Mouse (Mus musculus) hindbrain, postnatal 0 days (tissue): ENCODE measurements around the gene Nemp1. TPM values are rescaled to one million over a fixed set of nuclear protein-coding genes. Genes with fewer than 3 reads are reported as not detected.
"Not testable (repeated sequence)": the region's sequence is repeated elsewhere in the genome, so short reads cannot be mapped to it uniquely, and the experiment has no call there.

Experiments used
- ATAC-seq: fragments of 200-750 bp; cut with Nextera tagmentation; 2 replicates; pipeline ENCODE4 v1.8.0; 2017; ENCODE audit warnings: mild to moderate bottlenecking, moderate TSS enrichment, moderate library complexity
- DNase-seq: peaks from one replicate; pipeline ENCODE4 v3.0.0-alpha.2; 2015; ENCODE audit warnings: low spot score
- H3K27ac ChIP-seq: fragments of 300-500 bp; sonication (generic); 2 replicates; pipeline ENCODE4 v1.5.1; 2014; ENCODE audit warnings: mild to moderate bottlenecking
- H3K27me3 ChIP-seq: fragments of 300-500 bp; sonication (generic); 2 replicates; pipeline ENCODE4 v1.6.1; 2014; ENCODE audit warnings: low read length, mixed read lengths; ENCODE audit not compliant: insufficient read depth
- H3K36me3 ChIP-seq: fragments of 300-500 bp; sonication (generic); 2 replicates; pipeline ENCODE4 v1.6.1; 2014; ENCODE audit warnings: low read length, mixed read lengths; ENCODE audit not compliant: insufficient read depth
- H3K4me1 ChIP-seq: fragments of 300-500 bp; sonication (generic); 2 replicates; pipeline ENCODE4 v1.6.1; 2014; ENCODE audit warnings: antibody characterized with exemption, low read length, mixed read lengths; ENCODE audit not compliant: insufficient read depth
- H3K4me2 ChIP-seq: fragments of 300-500 bp; sonication (generic); 2 replicates; pipeline ENCODE4 v1.6.1; 2014; ENCODE audit warnings: low read depth, mild to moderate bottlenecking, low read length, moderate library complexity, mixed read lengths
- H3K4me3 ChIP-seq: fragments of 300-500 bp; sonication (generic); 2 replicates; pipeline ENCODE4 v1.5.1; 2014; ENCODE audit warnings: low read length
- H3K9ac ChIP-seq: fragments of 300-500 bp; sonication (generic); replicated peaks from 2 replicates; pipeline ENCODE4 v1.6.1; 2014; ENCODE audit warnings: mild to moderate bottlenecking, low read length, moderate library complexity, mixed read lengths
- H3K9me3 ChIP-seq: fragments of 300-500 bp; sonication (generic); 2 replicates; pipeline ENCODE4 v1.6.1; 2016; ENCODE audit warnings: low read length, mixed read lengths
- CTCF ChIP-seq: IDR thresholded peaks from 2 replicates; pipeline ENCODE4 v1.5.1; 2016; ENCODE audit warnings: antibody characterized with exemption, control low read depth, low read depth
- WGBS: fragments of 180-500 bp; shearing (Covaris S2); extraction: QIAGEN DNeasy Blood & Tissue Kit; methylation state at CpG from one replicate; pipeline ENCODE4 v1.1.7; 2014; 5-methylcytosine and 5-hydroxymethylcytosine counted together
- polyA plus RNA-seq: library from polyadenylated mRNA; unstranded; fragments of >200 nt; fragmentation: Nextera tagmentation; extraction: Ambion mirVana; gene quantifications from 2 replicates; pipeline ENCODE4 v1.2.1, GENCODE M21; 2015
- total RNA-seq: library from RNA; depleted of rRNA; stranded (reverse); fragments of >200 nt; gene quantifications from 2 replicates; pipeline ENCODE4 v1.2.3, GENCODE M21; 2014

Gene Nemp1
- total and polyA plus RNA-seq, 2 experiments from 2014 or later = 2.2 to 4.1 TPM

GRCm38 (mm10) chr10:127645791-127646190 is 20.9 kb upstream of the Nemp1 start:
- peaks cover 25% of the 10 kb centered on the region; the same call in 1 of the 2 replicates for H3K27me3 ChIP-seq
- peaks cover 6% of the 10 kb centered on the region; the same call in 1 of the 2 replicates for H3K4me1 ChIP-seq
- H3K9me3 ChIP-seq = no peaks in the 10 kb centered on the region
- no peak for ATAC-seq
- H3K36me3 ChIP-seq = no peaks in the 10 kb centered on the region
- no peak overlapping the region for H3K9ac ChIP-seq
- DNase-seq = no peak
- WGBS = 56% methylated on average over 2 of the region's 2 CpGs
- no peak overlapping the region for H3K4me2 ChIP-seq
- H3K27ac ChIP-seq = no peak overlapping the region
- no peak overlapping the region for H3K4me3 ChIP-seq
- no peak for TF ChIP-seq CTCF

DNA sequence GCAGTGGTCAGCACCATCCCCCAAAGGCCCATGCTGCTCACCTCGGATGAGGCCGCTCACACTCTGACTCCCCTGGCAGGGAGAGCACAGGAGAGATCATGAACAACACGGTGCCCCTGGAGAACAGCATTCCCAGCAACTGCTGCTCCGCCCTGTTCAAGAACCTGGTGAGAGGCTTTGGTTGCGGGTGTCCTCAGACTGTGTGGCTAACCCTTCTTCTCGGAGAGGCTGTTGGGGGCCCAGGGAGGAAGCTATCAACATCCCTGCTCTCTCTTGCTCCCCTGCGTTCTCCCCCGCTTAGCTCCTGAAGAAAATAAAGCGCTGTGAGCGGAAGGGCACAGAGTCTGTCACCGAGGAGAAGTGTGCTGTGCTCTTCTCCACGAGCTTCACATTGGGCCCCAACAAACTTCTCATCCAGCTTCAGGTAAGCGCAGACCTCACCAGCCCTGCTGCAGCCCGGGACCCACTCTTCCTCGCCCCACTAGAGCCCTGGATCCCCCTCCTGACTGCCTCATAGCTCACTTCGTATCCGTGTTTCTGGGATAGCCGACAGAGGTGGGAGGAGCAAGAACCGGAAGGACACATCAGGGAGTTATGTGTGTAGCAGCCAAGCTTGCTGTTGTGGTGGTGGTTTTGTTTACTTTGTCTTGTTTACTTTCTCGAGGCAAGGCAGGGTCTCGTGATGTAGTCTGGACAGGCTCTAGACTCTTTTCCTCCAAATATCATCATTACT is 13.6 kb upstream of the Nemp1 start:
- DNase-seq (no peak), ATAC-seq (no peak)
- Histone ChIP-seq H3K4me3 (no peak overlapping the region), H3K4me2 (0 out of 2 replicates have a peak overlapping the region, but pooled peaks have one; percentile 10), H3K9ac (no peak overlapping the region), H3K4me1 (no peaks in the 10 kb centered on the region), H3K27me3 (no peaks in the 10 kb centered on the region), H3K9me3 (no peaks in the 10 kb centered on the region), H3K27ac (no peak overlapping the region), H3K36me3 (no peaks in the 10 kb centered on the region)
- whole genome bisulfite sequencing = 49% methylated on average over 21 of the region's 21 CpGs
- no peak for TF ChIP-seq CTCF

- Histone ChIP-seq H3K27me3 (no peaks in the 10 kb centered on the region), H3K4me2 (no peak overlapping the region), H3K4me1 (no peaks in the 10 kb centered on the region), H3K4me3 (no peak overlapping the region), H3K36me3 (no peaks in the 10 kb centered on the region), H3K9ac (no peak overlapping the region), H3K27ac (no peak overlapping the region), H3K9me3 (no peaks in the 10 kb centered on the region)
- WGBS = 80% methylated on average over 16 of the region's 16 CpGs
- DNase-seq = no peak
- no peak for TF ChIP-seq CTCF
- ATAC-seq = no peak
Observed at GRCm38 (mm10) chr10:127654970-127655579, 11.6 kb upstream of the Nemp1 start.

- H3K4me3 ChIP-seq, H3K9me3 ChIP-seq, H3K27me3 ChIP-seq, DNase-seq, H3K9ac ChIP-seq, H3K4me2 ChIP-seq, H3K27ac ChIP-seq, H3K36me3 ChIP-seq, ATAC-seq, H3K4me1 ChIP-seq: not testable (repeated sequence)
- 53% methylated on average over 6 of the region's 6 CpGs for WGBS
Observed at GRCm38 (mm10) chr10:127657617-127658016, 9.1 kb upstream of the Nemp1 start.

GRCm38 (mm10) chr10:127658076-127658475 is 8.6 kb upstream of the Nemp1 start:
- no peaks in the 10 kb centered on the region for H3K4me1 ChIP-seq
- no peak overlapping the region for H3K27ac ChIP-seq
- H3K27me3 ChIP-seq = no peaks in the 10 kb centered on the region
- H3K9ac ChIP-seq = no peak overlapping the region
- no peaks in the 10 kb centered on the region for H3K36me3 ChIP-seq
- no peak overlapping the region for H3K4me3 ChIP-seq
- TF ChIP-seq CTCF = no peak
- DNase-seq = no peak
- WGBS = 28% methylated on average over 6 of the region's 6 CpGs
- no peak for ATAC-seq
- H3K4me2 ChIP-seq = no peak overlapping the region
- H3K9me3 ChIP-seq = no peaks in the 10 kb centered on the region

DNA sequence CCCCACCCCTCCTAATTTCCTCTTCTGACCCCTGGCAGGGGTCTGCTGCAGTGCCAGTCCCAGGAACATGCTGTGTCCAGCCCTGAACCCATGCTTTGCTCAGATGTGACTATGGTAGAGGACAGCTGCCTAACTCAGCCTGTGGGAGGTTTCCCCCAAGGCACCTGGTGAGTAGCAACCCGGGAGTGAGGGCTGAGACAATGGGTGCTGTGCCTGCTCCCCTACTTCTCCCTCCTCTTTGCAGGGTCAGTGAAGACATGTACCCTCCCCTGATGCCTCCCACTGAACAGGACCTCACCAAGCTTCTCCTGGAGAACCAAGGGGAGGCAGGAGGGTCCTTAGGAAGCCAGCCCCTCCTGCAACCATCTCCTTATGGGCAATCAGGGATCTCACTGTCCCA is 7.2 kb upstream of the Nemp1 start:
- DNase-seq = no peak
- H3K9me3 ChIP-seq = no peaks in the 10 kb centered on the region
- H3K36me3 ChIP-seq = no peaks in the 10 kb centered on the region
- peaks cover 3% of the 10 kb centered on the region for H3K27me3 ChIP-seq
- no peak overlapping the region for H3K27ac ChIP-seq
- H3K4me2 ChIP-seq = no peak overlapping the region
- H3K4me3 ChIP-seq = no peak overlapping the region
- no peak overlapping the region for H3K9ac ChIP-seq
- 69% methylated on average over 1 of the region's 1 CpGs for WGBS
- H3K4me1 ChIP-seq = no peaks in the 10 kb centered on the region
- ATAC-seq = no peak
- TF ChIP-seq CTCF = no peak

GRCm38 (mm10) chr10:127661291-127661914 is 5.3 kb upstream of the Nemp1 start:
- Histone ChIP-seq H3K9ac (0 out of 2 replicates have a peak overlapping the region, but pooled peaks have one; percentile 28), H3K27me3 (peaks cover 9% of the 10 kb centered on the region), H3K4me1 (peaks cover 5% of the 10 kb centered on the region; the same call in 1 of the 2 replicates), H3K4me3 (peak overlapping the region; percentile 11; the same call in 1 of the 2 replicates), H3K27ac (no peak overlapping the region), H3K36me3 (no peaks in the 10 kb centered on the region), H3K4me2 (peak overlapping the region; percentile 54), H3K9me3 (no peaks in the 10 kb centered on the region)
- ATAC-seq (no peak), DNase-seq (no peak)
- TF ChIP-seq CTCF = no peak
- WGBS = 21% methylated on average over 14 of the region's 14 CpGs
